Mouse (Mus musculus): ENCODE data around the gene Npsr1. TPM values are rescaled to one million over a fixed set of nuclear protein-coding genes. Genes with fewer than 3 reads are reported as not detected.

Npsr1 gene
- polyA plus RNA-seq, 1 experiment = not detected

GRCm38 (mm10) chr9:24157208-24157607 is 59.4 kb downstream of the Npsr1 start:
- Histone ChIP-seq H3K4me1 (ENCODE audit: control insufficient read depth, insufficient read depth, low read length) (no peaks in the 10 kb centered on the region), H3K27ac (ENCODE audit: insufficient read depth, low read length) (no peak overlapping the region), H3K27me3 (ENCODE audit: control insufficient read depth, insufficient read depth, low read length, poor library complexity, severe bottlenecking) (no peaks in the 10 kb centered on the region), H3K4me3 (ENCODE audit: low read depth, low read length) (no peak overlapping the region), H3K9ac (ENCODE audit: low read depth, poor library complexity, severe bottlenecking) (no peak overlapping the region), H3K9me3 (replicated peaks; ENCODE audit: control insufficient read depth, insufficient read depth, low read length, poor library complexity, severe bottlenecking) (no peaks in the 10 kb centered on the region), H3K36me3 (ENCODE audit: control insufficient read depth, insufficient read depth, low read length, poor library complexity, severe bottlenecking) (no peaks in the 10 kb centered on the region)
- no peak for TF ChIP-seq POLR2A (IDR thresholded peaks at IDR 0.05; ENCODE audit: insufficient read depth, low read length)
- TF ChIP-seq CTCF (IDR thresholded peaks at IDR 0.05; ENCODE audit: low read depth, low read length) = no peak
- TF ChIP-seq EP300 (IDR thresholded peaks at IDR 0.05; ENCODE audit: insufficient read depth, low read depth, low read length) = no peak

GRCm38 (mm10) chr9:24160409-24160808 is 62.6 kb downstream of the Npsr1 start:
- Histone ChIP-seq H3K9ac (ENCODE audit: low read depth, poor library complexity, severe bottlenecking) (no peak overlapping the region), H3K27ac (ENCODE audit: insufficient read depth, low read length) (no peak overlapping the region), H3K9me3 (replicated peaks; ENCODE audit: control insufficient read depth, insufficient read depth, low read length, poor library complexity, severe bottlenecking) (no peaks in the 10 kb centered on the region), H3K36me3 (ENCODE audit: control insufficient read depth, insufficient read depth, low read length, poor library complexity, severe bottlenecking) (no peaks in the 10 kb centered on the region), H3K4me1 (ENCODE audit: control insufficient read depth, insufficient read depth, low read length) (no peaks in the 10 kb centered on the region), H3K27me3 (ENCODE audit: control insufficient read depth, insufficient read depth, low read length, poor library complexity, severe bottlenecking) (no peaks in the 10 kb centered on the region), H3K4me3 (ENCODE audit: low read depth, low read length) (no peak overlapping the region)
- TF ChIP-seq POLR2A (IDR thresholded peaks at IDR 0.05; ENCODE audit: insufficient read depth, low read length) (no peak), EP300 (IDR thresholded peaks at IDR 0.05; ENCODE audit: insufficient read depth, low read depth, low read length) (no peak), CTCF (IDR thresholded peaks at IDR 0.05; ENCODE audit: low read depth, low read length) (no peak)

GRCm38 (mm10) chr9:24168501-24168900 is 70.7 kb downstream of the Npsr1 start:
- TF ChIP-seq CTCF (IDR thresholded peaks at IDR 0.05; ENCODE audit: low read depth, low read length) (no peak), POLR2A (IDR thresholded peaks at IDR 0.05; ENCODE audit: insufficient read depth, low read length) (no peak), EP300 (IDR thresholded peaks at IDR 0.05; ENCODE audit: insufficient read depth, low read depth, low read length) (no peak)
- Histone ChIP-seq H3K4me3 (ENCODE audit: low read depth, low read length) (no peak overlapping the region), H3K9me3 (replicated peaks; ENCODE audit: control insufficient read depth, insufficient read depth, low read length, poor library complexity, severe bottlenecking) (no peaks in the 10 kb centered on the region), H3K27me3 (ENCODE audit: control insufficient read depth, insufficient read depth, low read length, poor library complexity, severe bottlenecking) (no peaks in the 10 kb centered on the region), H3K4me1 (ENCODE audit: control insufficient read depth, insufficient read depth, low read length) (no peaks in the 10 kb centered on the region), H3K36me3 (ENCODE audit: control insufficient read depth, insufficient read depth, low read length, poor library complexity, severe bottlenecking) (no peaks in the 10 kb centered on the region), H3K27ac (ENCODE audit: insufficient read depth, low read length) (no peak overlapping the region), H3K9ac (ENCODE audit: low read depth, poor library complexity, severe bottlenecking) (no peak overlapping the region)

GRCm38 (mm10) chr9:24170728-24171127 is 72.9 kb downstream of the Npsr1 start:
- H3K27me3 ChIP-seq (ENCODE audit: control insufficient read depth, insufficient read depth, low read length, poor library complexity, severe bottlenecking) = no peaks in the 10 kb centered on the region
- no peak overlapping the region for H3K9ac ChIP-seq (ENCODE audit: low read depth, poor library complexity, severe bottlenecking)
- H3K36me3 ChIP-seq (ENCODE audit: control insufficient read depth, insufficient read depth, low read length, poor library complexity, severe bottlenecking) = no peaks in the 10 kb centered on the region
- no peaks in the 10 kb centered on the region for H3K4me1 ChIP-seq (ENCODE audit: control insufficient read depth, insufficient read depth, low read length)
- H3K4me3 ChIP-seq (ENCODE audit: low read depth, low read length) = no peak overlapping the region
- TF ChIP-seq CTCF (IDR thresholded peaks at IDR 0.05; ENCODE audit: low read depth, low read length) = no peak
- TF ChIP-seq POLR2A (IDR thresholded peaks at IDR 0.05; ENCODE audit: insufficient read depth, low read length) = no peak
- TF ChIP-seq EP300 (IDR thresholded peaks at IDR 0.05; ENCODE audit: insufficient read depth, low read depth, low read length) = no peak
- H3K9me3 ChIP-seq (replicated peaks; ENCODE audit: control insufficient read depth, insufficient read depth, low read length, poor library complexity, severe bottlenecking) = no peaks in the 10 kb centered on the region
- no peak overlapping the region for H3K27ac ChIP-seq (ENCODE audit: insufficient read depth, low read length)

- no peak overlapping the region for H3K4me3 ChIP-seq (ENCODE audit: low read depth, low read length)
- TF ChIP-seq POLR2A (IDR thresholded peaks at IDR 0.05; ENCODE audit: insufficient read depth, low read length) (no peak), EP300 (IDR thresholded peaks at IDR 0.05; ENCODE audit: insufficient read depth, low read depth, low read length) (no peak), CTCF (IDR thresholded peaks at IDR 0.05; ENCODE audit: low read depth, low read length) (no peak)
- no peak overlapping the region for H3K27ac ChIP-seq (ENCODE audit: insufficient read depth, low read length)
- no peaks in the 10 kb centered on the region for H3K27me3 ChIP-seq (ENCODE audit: control insufficient read depth, insufficient read depth, low read length, poor library complexity, severe bottlenecking)
- no peaks in the 10 kb centered on the region for H3K4me1 ChIP-seq (ENCODE audit: control insufficient read depth, insufficient read depth, low read length)
- no peak overlapping the region for H3K9ac ChIP-seq (ENCODE audit: low read depth, poor library complexity, severe bottlenecking)
- H3K36me3 ChIP-seq (ENCODE audit: control insufficient read depth, insufficient read depth, low read length, poor library complexity, severe bottlenecking) = no peaks in the 10 kb centered on the region
- H3K9me3 ChIP-seq (replicated peaks; ENCODE audit: control insufficient read depth, insufficient read depth, low read length, poor library complexity, severe bottlenecking) = no peaks in the 10 kb centered on the region
Observed at GRCm38 (mm10) chr9:24178744-24179143, 80.9 kb downstream of the Npsr1 start.

- Histone ChIP-seq H3K27me3 (ENCODE audit: control insufficient read depth, insufficient read depth, low read length, poor library complexity, severe bottlenecking) (no peaks in the 10 kb centered on the region), H3K36me3 (ENCODE audit: control insufficient read depth, insufficient read depth, low read length, poor library complexity, severe bottlenecking) (no peaks in the 10 kb centered on the region), H3K9me3 (replicated peaks; ENCODE audit: control insufficient read depth, insufficient read depth, low read length, poor library complexity, severe bottlenecking) (no peaks in the 10 kb centered on the region), H3K9ac (ENCODE audit: low read depth, poor library complexity, severe bottlenecking) (no peak overlapping the region), H3K27ac (ENCODE audit: insufficient read depth, low read length) (no peak overlapping the region), H3K4me1 (ENCODE audit: control insufficient read depth, insufficient read depth, low read length) (no peaks in the 10 kb centered on the region), H3K4me3 (ENCODE audit: low read depth, low read length) (no peak overlapping the region)
- TF ChIP-seq CTCF (IDR thresholded peaks at IDR 0.05; ENCODE audit: low read depth, low read length) (no peak), POLR2A (IDR thresholded peaks at IDR 0.05; ENCODE audit: insufficient read depth, low read length) (no peak), EP300 (IDR thresholded peaks at IDR 0.05; ENCODE audit: insufficient read depth, low read depth, low read length) (no peak)
Observed at GRCm38 (mm10) chr9:24180926-24181325, 83.1 kb downstream of the Npsr1 start.
